Mouse (Mus musculus) forebrain, embryonic 10.5 days (tissue): ENCODE results near the gene Slc17a1. TPM values are rescaled to one million over a fixed set of nuclear protein-coding genes. Genes with fewer than 3 reads are reported as not detected.
A peak's percentile ranks its signal among the peaks of the same experiment; 100 is the strongest.

Source experiments
- DNase-seq: peaks from one replicate; pipeline ENCODE4 v3.0.0-alpha.2; 2017; ENCODE audit warnings: low spot score; ENCODE audit errors: extremely low spot score
- H3K27ac ChIP-seq: fragments of 300-500 bp; sonication (generic); 2 replicates; pipeline ENCODE4 v1.5.1; 2016; ENCODE audit warnings: mild to moderate bottlenecking
- H3K27me3 ChIP-seq: fragments of 300-500 bp; sonication (generic); 2 replicates; pipeline ENCODE4 v1.6.1; 2016; ENCODE audit warnings: mild to moderate bottlenecking; ENCODE audit not compliant: poor library complexity, severe bottlenecking
- H3K36me3 ChIP-seq: fragments of 300-500 bp; sonication (generic); replicated peaks from 2 replicates; pipeline ENCODE4 v1.6.1; 2016; ENCODE audit warnings: mild to moderate bottlenecking, moderate library complexity
- H3K4me1 ChIP-seq: fragments of 300-500 bp; sonication (generic); 2 replicates; pipeline ENCODE4 v1.6.1; 2016
- H3K4me3 ChIP-seq: fragments of 300-500 bp; sonication (generic); 2 replicates; pipeline ENCODE4 v1.5.1; 2016; ENCODE audit warnings: mild to moderate bottlenecking, moderate library complexity
- H3K9me3 ChIP-seq: fragments of 300-500 bp; sonication (generic); 2 replicates; pipeline ENCODE4 v1.6.1; 2016; ENCODE audit warnings: mild to moderate bottlenecking, moderate library complexity
- WGBS: fragments of 180-500 bp; shearing (Covaris S2); methylation state at CpG from one replicate; pipeline ENCODE4 v1.1.7; 2016; 5-methylcytosine and 5-hydroxymethylcytosine counted together
- polyA plus RNA-seq: library from polyadenylated mRNA; unstranded; fragments of >200 nt; fragmentation: Nextera tagmentation; extraction: Ambion mirVana; gene quantifications from 2 replicates; pipeline ENCODE4 v1.2.1, GENCODE M21; 2016

The Slc17a1 gene
- not detected in 2 replicates for polyA plus RNA-seq

GRCm38 (mm10) chr13:23867405-23867804, at the start of gene Slc17a1:
Slc17a1 (plus strand) TSS chr13:23867750.
- Histone ChIP-seq H3K4me3 (no peak within 1 kb of the TSS), H3K27ac (no peak within 1 kb of the TSS), H3K9me3 (no peaks in the 10 kb centered on the region), H3K27me3 (no peaks in the 10 kb centered on the region), H3K4me1 (no peaks in the 10 kb centered on the region), H3K36me3 (no peaks in the 10 kb centered on the region)
- 92% methylated on average over 7 of the region's 7 CpGs for WGBS
- DNase-seq: no peak

DNA sequence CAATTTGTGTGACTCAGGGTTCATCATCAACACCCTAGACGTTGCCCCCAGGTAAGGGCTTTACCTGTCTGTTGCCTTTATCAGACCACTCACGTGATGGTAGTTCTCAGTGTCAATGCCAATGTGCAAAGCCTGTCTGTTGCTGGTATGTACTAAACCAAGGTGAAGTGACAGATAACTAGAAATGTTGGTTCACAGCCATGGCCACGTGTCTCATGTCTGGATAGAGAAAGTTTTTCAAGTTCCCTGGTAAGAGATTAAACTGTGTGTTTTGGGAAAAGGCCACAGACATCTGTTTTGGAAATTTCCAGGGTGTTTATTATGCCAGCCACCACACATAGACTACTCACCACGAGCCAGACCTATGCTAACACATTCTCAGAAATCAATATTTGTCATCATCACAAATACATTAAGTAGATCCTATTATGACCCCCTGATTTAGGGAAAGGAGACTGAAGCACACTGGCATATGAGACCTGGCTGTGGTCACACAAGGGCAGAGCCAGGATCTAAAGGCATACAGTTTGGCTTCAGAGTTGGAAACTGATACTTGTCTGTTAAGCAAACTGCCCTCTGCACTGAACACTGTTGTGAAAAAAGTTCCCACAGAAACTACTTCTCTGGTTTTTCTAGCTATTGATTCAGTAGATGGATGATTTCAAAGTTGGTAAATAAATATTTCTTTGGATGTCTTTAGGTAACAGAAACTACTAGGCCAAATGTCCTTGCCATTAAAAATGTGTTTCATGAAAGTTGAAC, 47.2 kb upstream of the Slc17a1 start:
- Histone ChIP-seq H3K36me3 (no peaks in the 10 kb centered on the region), H3K4me3 (no peak overlapping the region), H3K4me1 (no peaks in the 10 kb centered on the region), H3K27me3 (no peaks in the 10 kb centered on the region), H3K27ac (no peak overlapping the region), H3K9me3 (no peaks in the 10 kb centered on the region)
- DNase-seq: no peak
- 74% methylated on average over 4 of the region's 4 CpGs for WGBS

- no peak for DNase-seq
- H3K27me3 ChIP-seq: no peaks in the 10 kb centered on the region
- H3K36me3 ChIP-seq: no peaks in the 10 kb centered on the region
- no peaks in the 10 kb centered on the region for H3K4me1 ChIP-seq
- 87% methylated on average over 3 of the region's 3 CpGs for WGBS
- H3K4me3 ChIP-seq: no peak overlapping the region
- H3K27ac ChIP-seq: no peak overlapping the region
- no peaks in the 10 kb centered on the region for H3K9me3 ChIP-seq
Measured at GRCm38 (mm10) chr13:23822213-23822612, 45.3 kb upstream of the Slc17a1 start.

- WGBS: 79% methylated on average over 3 of the region's 3 CpGs
- Histone ChIP-seq H3K9me3 (no peaks in the 10 kb centered on the region), H3K27me3 (no peaks in the 10 kb centered on the region), H3K4me1 (no peaks in the 10 kb centered on the region), H3K36me3 (no peaks in the 10 kb centered on the region), H3K27ac (no peak overlapping the region), H3K4me3 (no peak overlapping the region)
- no peak for DNase-seq
Measured at GRCm38 (mm10) chr13:23826606-23827005, 40.9 kb upstream of the Slc17a1 start.

DNA sequence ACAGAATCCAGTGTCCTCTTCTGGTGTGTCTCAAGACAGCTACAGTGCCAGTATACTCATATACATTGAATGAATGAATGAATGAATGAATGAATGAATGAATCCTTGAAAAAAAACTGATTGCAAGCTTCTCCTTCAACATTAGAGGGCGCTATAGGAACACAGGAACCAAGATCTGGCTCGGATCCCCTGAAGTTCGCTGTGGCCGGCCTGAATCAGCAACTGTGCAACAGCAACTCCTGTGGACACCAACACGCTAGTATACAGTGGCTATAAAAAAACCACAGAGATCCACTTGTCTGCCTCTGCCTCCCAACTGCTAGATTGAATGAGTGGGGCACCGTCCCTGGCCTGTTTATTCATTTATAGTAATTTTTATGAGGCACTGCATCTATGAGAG, 34.5 kb upstream of the Slc17a1 start:
- DNase-seq: peak; percentile 35
- Histone ChIP-seq H3K4me1 (0 out of 2 replicates have a peak, but pooled peaks cover 3% of the 10 kb centered on the region), H3K27me3 (no peaks in the 10 kb centered on the region), H3K27ac (no peak overlapping the region), H3K36me3 (no peaks in the 10 kb centered on the region), H3K4me3 (no peak overlapping the region), H3K9me3 (no peaks in the 10 kb centered on the region)
- 20% methylated on average over 6 of the region's 6 CpGs for WGBS

DNA sequence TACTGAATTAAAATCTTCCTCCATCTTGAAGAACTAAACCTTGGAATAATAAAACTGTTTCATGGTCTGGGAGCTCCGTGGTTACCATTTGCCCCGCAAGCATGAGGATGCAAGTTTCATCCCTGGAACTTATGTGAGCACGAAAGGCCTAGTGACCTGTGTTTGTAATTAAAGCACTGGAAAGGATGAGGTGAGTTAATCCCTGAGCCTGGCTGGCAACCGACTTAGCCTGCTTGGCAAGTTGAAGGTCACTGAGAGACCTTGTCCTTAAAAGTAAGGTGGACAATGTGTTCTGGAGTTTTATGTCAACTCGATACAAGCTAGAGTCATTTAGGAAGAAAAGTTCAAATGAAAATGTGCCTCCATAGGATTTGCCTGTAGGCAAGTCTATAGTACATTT, 32.7 kb upstream of the Slc17a1 start:
- no peak overlapping the region for H3K27ac ChIP-seq
- no peak for DNase-seq
- 0 out of 2 replicates have a peak, but pooled peaks cover 3% of the 10 kb centered on the region for H3K4me1 ChIP-seq
- 91% methylated on average over 5 of the region's 5 CpGs for WGBS
- no peaks in the 10 kb centered on the region for H3K9me3 ChIP-seq
- no peaks in the 10 kb centered on the region for H3K36me3 ChIP-seq
- no peaks in the 10 kb centered on the region for H3K27me3 ChIP-seq
- no peak overlapping the region for H3K4me3 ChIP-seq

GRCm38 (mm10) chr13:23836630-23837029, 30.9 kb upstream of the Slc17a1 start:
- no peaks in the 10 kb centered on the region for H3K9me3 ChIP-seq

DNA sequence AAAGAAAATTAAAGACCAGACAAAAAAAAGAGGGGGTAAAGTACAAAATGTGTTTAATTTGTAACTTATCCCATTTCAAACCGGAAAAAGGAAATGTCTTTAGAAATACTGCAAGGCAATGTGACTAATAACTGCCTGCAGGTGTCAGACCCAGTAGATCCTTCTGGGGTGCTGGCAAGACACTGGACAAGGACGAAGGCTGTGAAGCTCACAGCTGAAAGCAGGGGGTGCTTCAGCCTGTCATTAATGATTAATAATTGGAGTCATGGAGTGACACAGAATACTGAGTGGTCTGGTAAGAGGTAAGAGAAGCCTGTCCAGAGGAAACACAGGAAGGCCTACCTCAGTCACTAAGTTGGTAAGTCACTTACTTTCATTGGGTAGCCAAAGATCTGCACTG, 28.2 kb upstream of the Slc17a1 start, which contains the start of gene Slc17a3:
TSS of gene Slc17a3 (plus strand) at position 127 of the 400 bp plus-strand sequence.
- H3K27ac ChIP-seq: no peak within 1 kb of the TSS
- H3K27me3 ChIP-seq: no peaks in the 10 kb centered on the region
- 86% methylated on average over 2 of the region's 2 CpGs for WGBS
- no peak for DNase-seq
- no peak within 1 kb of the TSS for H3K4me3 ChIP-seq
- H3K36me3 ChIP-seq: no peaks in the 10 kb centered on the region
- H3K9me3 ChIP-seq: no peaks in the 10 kb centered on the region
- no peaks in the 10 kb centered on the region for H3K4me1 ChIP-seq

More at GRCm38 (mm10) chr13:23836630-23837029, 30.9 kb upstream of the Slc17a1 start:
- H3K4me3 ChIP-seq: no peak overlapping the region
- H3K27ac ChIP-seq: no peak overlapping the region
- H3K27me3 ChIP-seq: no peaks in the 10 kb centered on the region
- H3K36me3 ChIP-seq: no peaks in the 10 kb centered on the region
- 0 out of 2 replicates have a peak, but pooled peaks cover 3% of the 10 kb centered on the region for H3K4me1 ChIP-seq
- 91% methylated on average over 5 of the region's 5 CpGs for WGBS
- DNase-seq: no peak

- Histone ChIP-seq H3K27me3 (no peaks in the 10 kb centered on the region), H3K36me3 (no peaks in the 10 kb centered on the region), H3K4me3 (no peak overlapping the region), H3K4me1 (no peaks in the 10 kb centered on the region; the same call in 1 of the 2 replicates), H3K27ac (no peak overlapping the region), H3K9me3 (no peaks in the 10 kb centered on the region)
- DNase-seq: no peak
- WGBS: 62% methylated on average over 4 of the region's 4 CpGs
Measured at GRCm38 (mm10) chr13:23845851-23846250, 21.7 kb upstream of the Slc17a1 start.

GRCm38 (mm10) chr13:23849299-23849698, 18.3 kb upstream of the Slc17a1 start:
- Histone ChIP-seq H3K27ac (no peak overlapping the region), H3K4me3 (no peak overlapping the region), H3K36me3 (no peaks in the 10 kb centered on the region), H3K4me1 (no peaks in the 10 kb centered on the region; the same call in 1 of the 2 replicates), H3K9me3 (no peaks in the 10 kb centered on the region), H3K27me3 (no peaks in the 10 kb centered on the region)
- 85% methylated on average over 2 of the region's 2 CpGs for WGBS
- no peak for DNase-seq

- H3K4me3 ChIP-seq: no peak overlapping the region
- H3K4me1 ChIP-seq: no peaks in the 10 kb centered on the region
- H3K9me3 ChIP-seq: no peaks in the 10 kb centered on the region
- H3K27ac ChIP-seq: no peak overlapping the region
- H3K36me3 ChIP-seq: no peaks in the 10 kb centered on the region
- H3K27me3 ChIP-seq: no peaks in the 10 kb centered on the region
- 77% methylated on average over 3 of the region's 3 CpGs for WGBS
- no peak for DNase-seq
Measured at GRCm38 (mm10) chr13:23856401-23856800, 11.1 kb upstream of the Slc17a1 start.

- Histone ChIP-seq H3K4me1 (no peaks in the 10 kb centered on the region), H3K9me3 (no peaks in the 10 kb centered on the region), H3K27me3 (no peaks in the 10 kb centered on the region), H3K36me3 (no peaks in the 10 kb centered on the region), H3K4me3 (no peak overlapping the region), H3K27ac (no peak overlapping the region)
- DNase-seq: no peak
Measured at GRCm38 (mm10) chr13:23861815-23862214, 5.7 kb upstream of the Slc17a1 start.

GRCm38 (mm10) chr13:23864711-23865110, 2.8 kb upstream of the Slc17a1 start:
- 92% methylated on average over 9 of the region's 9 CpGs for WGBS
- no peaks in the 10 kb centered on the region for H3K36me3 ChIP-seq

More at GRCm38 (mm10) chr13:23864711-23865110, 2.8 kb upstream of the Slc17a1 start:
- no peak overlapping the region for H3K27ac ChIP-seq
- no peaks in the 10 kb centered on the region for H3K4me1 ChIP-seq
- no peak for DNase-seq
- no peaks in the 10 kb centered on the region for H3K27me3 ChIP-seq
- H3K4me3 ChIP-seq: no peak overlapping the region
- H3K9me3 ChIP-seq: no peaks in the 10 kb centered on the region
